Mouse (Mus musculus) stomach, postnatal 0 days (tissue): Measurements from ENCODE around the gene Gm15737. TPM values are rescaled to one million over a fixed set of nuclear protein-coding genes. Genes with fewer than 3 reads are reported as not detected.

Experiments
- ATAC-seq: fragments of 200-750 bp; cut with Nextera tagmentation; 2 replicates; pipeline ENCODE4 v1.8.0; 2017; ENCODE audit not compliant: low FRiP score, low TSS enrichment
- DNase-seq: peaks from one replicate; pipeline ENCODE4 v3.0.0-alpha.2; 2016; ENCODE audit warnings: low spot score
- H3K27ac ChIP-seq: fragments of 300-500 bp; sonication (generic); replicated peaks from 2 replicates; pipeline ENCODE4 v1.5.1; 2014; ENCODE audit warnings: mild to moderate bottlenecking, control low read depth
- H3K27me3 ChIP-seq: fragments of 300-500 bp; sonication (generic); 2 replicates; pipeline ENCODE4 v1.6.1; 2014; ENCODE audit warnings: low read length; ENCODE audit not compliant: control insufficient read depth, insufficient read depth
- H3K36me3 ChIP-seq: fragments of 300-500 bp; sonication (generic); 2 replicates; pipeline ENCODE4 v1.6.1; 2014; ENCODE audit warnings: low read length, mixed read lengths; ENCODE audit not compliant: control insufficient read depth, insufficient read depth
- H3K4me1 ChIP-seq: fragments of 300-500 bp; sonication (generic); replicated peaks from 2 replicates; pipeline ENCODE4 v1.6.1; 2014; ENCODE audit warnings: antibody characterized with exemption; ENCODE audit not compliant: control insufficient read depth, insufficient read depth
- H3K4me2 ChIP-seq: fragments of 300-500 bp; sonication (generic); replicated peaks from 2 replicates; pipeline ENCODE4 v1.6.1; 2014; ENCODE audit warnings: low read depth, mild to moderate bottlenecking, control low read depth, moderate library complexity
- H3K4me3 ChIP-seq: fragments of 300-500 bp; sonication (generic); 2 replicates; pipeline ENCODE4 v1.5.1; 2014; ENCODE audit warnings: low read depth, low read length, control low read depth
- H3K9ac ChIP-seq: fragments of 300-500 bp; sonication (generic); 2 replicates; pipeline ENCODE4 v1.6.1; 2014; ENCODE audit warnings: mild to moderate bottlenecking, low read length, control low read depth, mixed read lengths
- H3K9me3 ChIP-seq: fragments of 300-500 bp; sonication (generic); 2 replicates; pipeline ENCODE4 v1.6.1; 2016; ENCODE audit warnings: low read length; ENCODE audit not compliant: control insufficient read depth
- CTCF ChIP-seq: IDR thresholded peaks from 2 replicates; pipeline ENCODE4 v1.5.1; 2016; ENCODE audit warnings: antibody characterized with exemption, low read depth, mild to moderate bottlenecking, moderate library complexity
- EP300 ChIP-seq: optimal IDR thresholded peaks from 2 replicates; pipeline ENCODE3; 2016; ENCODE audit warnings: antibody characterized with exemption
- WGBS: fragments of 180-500 bp; shearing (Covaris S2); extraction: QIAGEN DNeasy Blood & Tissue Kit; methylation state at CpG from one replicate; pipeline ENCODE4 v1.1.7; 2014; 5-methylcytosine and 5-hydroxymethylcytosine counted together
- polyA plus RNA-seq: library from polyadenylated mRNA; unstranded; fragments of >200 nt; fragmentation: Nextera tagmentation; extraction: Ambion mirVana; gene quantifications from 2 replicates; pipeline ENCODE4 v1.2.1, GENCODE M21; 2015

The Gm15737 gene
- polyA plus RNA-seq, 1 experiment from 2014 or later: 0.02 TPM

DNA sequence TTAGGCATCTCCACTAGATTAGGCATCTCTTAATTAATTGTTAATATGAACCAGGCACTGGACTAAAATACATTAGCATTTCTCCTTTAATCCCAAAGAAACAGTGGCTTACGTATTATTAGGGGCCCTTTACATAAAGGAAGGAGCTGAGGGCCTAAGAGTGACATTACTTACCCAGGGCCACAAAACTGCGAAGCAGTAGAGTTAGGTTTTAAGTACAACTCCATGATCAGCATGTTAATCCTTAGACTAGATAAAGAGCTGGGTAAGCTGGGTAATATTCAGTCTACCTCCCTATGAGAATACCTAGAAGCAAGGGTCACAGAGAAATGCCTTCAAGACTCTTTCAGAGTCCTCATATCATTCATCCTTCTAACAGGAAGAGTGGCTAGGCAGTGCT lies 40.0 kb upstream of the Gm15737 start:
- Histone ChIP-seq H3K27ac (no peak overlapping the region), H3K27me3 (no peaks in the 10 kb centered on the region), H3K9me3 (no peaks in the 10 kb centered on the region), H3K36me3 (no peaks in the 10 kb centered on the region), H3K4me1 (no peaks in the 10 kb centered on the region), H3K9ac (no peak overlapping the region), H3K4me3 (no peak overlapping the region), H3K4me2 (no peak overlapping the region)
- DNase-seq (no peak), ATAC-seq (no peak)
- no peak for TF ChIP-seq EP300
- no peak for TF ChIP-seq CTCF
- WGBS: 90% methylated on average over 2 of the region's 2 CpGs

DNA sequence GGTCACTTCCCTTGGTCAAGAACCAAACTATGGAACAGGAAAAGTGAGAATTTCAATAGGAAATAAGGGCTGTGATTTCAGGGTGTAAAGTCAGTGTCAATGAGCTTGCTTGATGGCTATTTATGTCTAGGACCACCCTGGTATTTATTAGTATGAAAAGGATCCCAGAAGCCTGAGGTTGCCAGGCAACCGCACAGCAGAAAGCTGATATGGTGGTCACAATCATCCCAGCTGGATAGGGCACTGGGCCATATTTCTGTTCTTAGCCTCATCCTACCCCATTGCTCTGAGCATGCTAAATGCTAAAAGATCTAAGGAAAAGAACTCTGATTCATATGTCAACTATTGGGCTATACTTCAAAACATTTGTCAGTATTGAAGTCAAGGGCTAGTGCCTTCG lies 38.1 kb upstream of the Gm15737 start:
- Histone ChIP-seq H3K9ac (no peak overlapping the region), H3K27me3 (no peaks in the 10 kb centered on the region), H3K4me3 (no peak overlapping the region), H3K27ac (no peak overlapping the region), H3K9me3 (no peaks in the 10 kb centered on the region), H3K4me2 (no peak overlapping the region), H3K4me1 (no peaks in the 10 kb centered on the region), H3K36me3 (no peaks in the 10 kb centered on the region)
- no peak for DNase-seq
- TF ChIP-seq CTCF: no peak
- TF ChIP-seq EP300: no peak
- no peak for ATAC-seq
- WGBS: 87% methylated on average over 2 of the region's 2 CpGs

DNA sequence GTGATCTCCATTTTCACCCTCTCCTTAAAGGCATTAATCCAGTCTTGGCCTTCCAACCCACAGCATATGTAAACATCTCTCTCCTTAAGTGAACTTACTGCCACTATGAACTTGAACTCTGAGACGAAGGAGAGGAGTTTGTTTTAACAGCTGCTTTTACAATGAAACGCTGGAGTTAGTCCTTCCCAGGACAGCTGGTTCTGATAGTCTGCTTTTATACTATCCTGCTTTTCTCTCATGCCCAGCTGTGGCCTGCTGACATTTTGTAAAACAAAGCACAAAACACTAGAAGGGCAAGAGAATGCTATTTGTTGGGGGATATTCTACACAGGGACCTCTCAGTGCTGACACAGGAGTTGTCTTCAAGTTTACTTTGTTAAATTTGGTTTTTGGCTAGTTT lies 27.2 kb upstream of the Gm15737 start:
- Histone ChIP-seq H3K36me3 (no peaks in the 10 kb centered on the region), H3K4me1 (no peaks in the 10 kb centered on the region; the same call in 1 of the 2 replicates), H3K4me3 (no peak overlapping the region), H3K27ac (no peak overlapping the region), H3K9me3 (no peaks in the 10 kb centered on the region), H3K4me2 (no peak overlapping the region), H3K9ac (no peak overlapping the region), H3K27me3 (no peaks in the 10 kb centered on the region)
- TF ChIP-seq EP300 (no peak), CTCF (no peak)
- ATAC-seq: no peak
- DNase-seq: no peak
- 26% methylated on average over 2 of the region's 2 CpGs for WGBS

DNA sequence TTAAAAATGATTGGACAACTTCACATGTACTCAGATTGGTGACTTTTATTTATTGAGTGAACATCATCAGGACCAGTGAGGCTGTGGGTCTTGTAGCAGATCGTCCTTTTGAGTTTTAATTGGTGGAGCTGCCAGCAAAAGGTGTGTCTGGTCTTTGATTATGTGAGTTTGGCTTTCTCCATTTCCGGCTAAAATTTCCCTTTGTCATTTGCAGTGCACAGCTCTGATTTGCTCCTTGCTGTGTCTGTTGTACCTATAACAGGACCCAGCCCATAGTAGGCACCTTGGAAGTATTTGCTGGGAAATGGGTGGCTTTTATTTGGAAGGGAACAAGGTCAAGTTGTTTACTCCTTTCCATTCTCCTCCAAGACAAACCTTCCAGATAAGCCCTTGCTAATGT lies 25.7 kb upstream of the Gm15737 start:
- Histone ChIP-seq H3K27me3 (no peaks in the 10 kb centered on the region), H3K4me1 (no peaks in the 10 kb centered on the region; the same call in 1 of the 2 replicates), H3K4me2 (no peak overlapping the region), H3K9me3 (no peaks in the 10 kb centered on the region), H3K4me3 (no peak overlapping the region), H3K9ac (no peak overlapping the region), H3K36me3 (no peaks in the 10 kb centered on the region), H3K27ac (no peak overlapping the region)
- DNase-seq (no peak), ATAC-seq (no peak)
- TF ChIP-seq EP300 (no peak), CTCF (no peak)
- 88% methylated on average over 2 of the region's 2 CpGs for WGBS

GRCm38 (mm10) chr6:92845898-92846297 lies 23.3 kb upstream of the Gm15737 start:
- no peaks in the 10 kb centered on the region for H3K9me3 ChIP-seq
- H3K4me3 ChIP-seq: no peak overlapping the region
- DNase-seq: no peak
- no peak for ATAC-seq
- TF ChIP-seq EP300 (no peak), CTCF (no peak)
- no peaks in the 10 kb centered on the region; the same call in 1 of the 2 replicates for H3K4me1 ChIP-seq
- no peaks in the 10 kb centered on the region for H3K27me3 ChIP-seq
- 63% methylated on average over 8 of the region's 8 CpGs for WGBS
- no peak overlapping the region for H3K27ac ChIP-seq
- H3K9ac ChIP-seq: no peak overlapping the region
- H3K4me2 ChIP-seq: no peak overlapping the region
- H3K36me3 ChIP-seq: no peaks in the 10 kb centered on the region

- WGBS: 62% methylated on average over 4 of the region's 4 CpGs
- no peak overlapping the region for H3K9ac ChIP-seq
- H3K27ac ChIP-seq: no peak overlapping the region
- no peak overlapping the region for H3K4me3 ChIP-seq
- ATAC-seq (no peak), DNase-seq (no peak)
- H3K36me3 ChIP-seq: no peaks in the 10 kb centered on the region
- H3K4me1 ChIP-seq: no peaks in the 10 kb centered on the region; the same call in 1 of the 2 replicates
- no peaks in the 10 kb centered on the region for H3K9me3 ChIP-seq
- no peak overlapping the region for H3K4me2 ChIP-seq
- no peak for TF ChIP-seq EP300
- no peak for TF ChIP-seq CTCF
- H3K27me3 ChIP-seq: no peaks in the 10 kb centered on the region
Observed at GRCm38 (mm10) chr6:92846614-92847013, 22.5 kb upstream of the Gm15737 start.
